Mouse (Mus musculus) MEL (cell line): ENCODE data around the gene Nip7. TPM values are rescaled to one million over a fixed set of nuclear protein-coding genes. Genes with fewer than 3 reads are reported as not detected.
A peak's percentile ranks its signal among the peaks of the same experiment; 100 is the strongest.

Experiments
- DNase-seq: peaks from one replicate; pipeline ENCODE4 v3.0.0; 2011; ENCODE audit warnings: low read depth, low spot score
- H3K27ac ChIP-seq: 2 replicates; pipeline ENCODE4 v1.5.1; 2012; ENCODE audit warnings: low read depth, mild to moderate bottlenecking, control low read depth, low read length, moderate library complexity; ENCODE audit not compliant: control insufficient read depth
- H3K27me3 ChIP-seq, 2 experiments: fragments of 150-350 bp in 1 of 2; sonication (generic) in 1 of 2; 2 replicates each; pipeline ENCODE4 v1.6.1; 2012; ENCODE audit warnings: low read length in 2 of 2, mild to moderate bottlenecking in 2 of 2, improper control_type of control experiment in 1 of 2, moderate library complexity in 1 of 2; ENCODE audit not compliant: insufficient read depth in 2 of 2, control insufficient read depth in 1 of 2
- H3K36me3 ChIP-seq, 2 experiments: 2 replicates each; pipeline ENCODE4 v1.6.1; 2012 to 2014; ENCODE audit warnings: low read length in 2 of 2, improper control_type of control experiment in 1 of 2, inconsistent platforms in 1 of 2, mild to moderate bottlenecking in 1 of 2; ENCODE audit not compliant: insufficient read depth in 2 of 2, control insufficient read depth in 1 of 2
- H3K4me1 ChIP-seq, 2 experiments: fragments of 150-350 bp in 1 of 2; sonication (generic) in 1 of 2; 2 replicates each; pipeline ENCODE4 v1.6.1; 2012; ENCODE audit warnings: low read length in 2 of 2, improper control_type of control experiment in 1 of 2, mild to moderate bottlenecking in 1 of 2; ENCODE audit not compliant: insufficient read depth in 2 of 2, control insufficient read depth in 1 of 2
- H3K4me3 ChIP-seq, 2 experiments: fragments of 150-350 bp in 1 of 2; sonication (generic) in 1 of 2; 2 replicates each; pipeline ENCODE4 v1.5.1; 2012; ENCODE audit warnings: low read depth in 2 of 2, low read length in 2 of 2, mild to moderate bottlenecking in 2 of 2, moderate library complexity in 2 of 2, control low read depth in 1 of 2, improper control_type of control experiment in 1 of 2; ENCODE audit not compliant: control insufficient read depth in 1 of 2, insufficient read depth in 1 of 2
- H3K79me2 ChIP-seq: 2 replicates; pipeline ENCODE4 v1.6.1; 2012; ENCODE audit warnings: mild to moderate bottlenecking, low read length, moderate library complexity; ENCODE audit not compliant: control insufficient read depth, poor library complexity, insufficient read depth
- H3K9ac ChIP-seq: 2 replicates; pipeline ENCODE4 v1.6.1; 2012; ENCODE audit warnings: low read depth, mild to moderate bottlenecking, control low read depth, low read length, moderate library complexity; ENCODE audit not compliant: control insufficient read depth, poor library complexity, severe bottlenecking
- H3K9me3 ChIP-seq: fragments of 150-350 bp; sonication (generic); replicated peaks from 2 replicates; pipeline ENCODE4 v1.6.1; 2012; ENCODE audit warnings: mild to moderate bottlenecking, low read length, improper control_type of control experiment, moderate library complexity; ENCODE audit not compliant: insufficient read depth
- BHLHE40 ChIP-seq: IDR thresholded peaks from 2 replicates; pipeline ENCODE4 v1.6.1; 2012; ENCODE audit warnings: low read depth, mild to moderate bottlenecking, inconsistent platforms, low read length, improper control_type of control experiment, borderline replicate concordance
- CHD2 ChIP-seq: IDR thresholded peaks from 2 replicates; pipeline ENCODE4 v1.6.1; 2011; ENCODE audit warnings: low read length, improper control_type of control experiment
- E2F4 ChIP-seq: IDR thresholded peaks from 2 replicates; pipeline ENCODE4 v1.6.1; 2011; ENCODE audit warnings: low read depth, low read length, improper control_type of control experiment, borderline replicate concordance
- ELF1 ChIP-seq: IDR thresholded peaks from 2 replicates; pipeline ENCODE4 v1.6.1; 2014; ENCODE audit warnings: low read depth, mild to moderate bottlenecking, inconsistent platforms, low read length, improper control_type of control experiment, moderate library complexity
- ETS1 ChIP-seq: IDR thresholded peaks from 2 replicates; pipeline ENCODE4 v1.6.1; 2012; ENCODE audit warnings: low read depth, mild to moderate bottlenecking, inconsistent platforms, low read length, improper control_type of control experiment, moderate library complexity
- GATA1 ChIP-seq: IDR thresholded peaks from 2 replicates; pipeline ENCODE4 v1.6.1; 2011; ENCODE audit warnings: low read depth, low read length, improper control_type of control experiment
- HCFC1 ChIP-seq: IDR thresholded peaks from 2 replicates; pipeline ENCODE4 v1.6.1; 2012; ENCODE audit warnings: low read depth, mild to moderate bottlenecking, inconsistent platforms, low read length, improper control_type of control experiment, moderate library complexity
- MAFK ChIP-seq: IDR thresholded peaks from 2 replicates; pipeline ENCODE4 v1.6.1; 2011; ENCODE audit warnings: low read depth, mild to moderate bottlenecking, low read length, improper control_type of control experiment, borderline replicate concordance
- MEF2A ChIP-seq: IDR thresholded peaks from 2 replicates; pipeline ENCODE4 v1.6.1; 2014; ENCODE audit warnings: low read depth, mild to moderate bottlenecking, inconsistent platforms, low read length, improper control_type of control experiment; ENCODE audit not compliant: poor library complexity, insufficient replicate concordance, severe bottlenecking; ENCODE audit errors: extremely low read depth
- MXI1 ChIP-seq: IDR thresholded peaks from 2 replicates; pipeline ENCODE4 v1.6.1; 2011; ENCODE audit warnings: mild to moderate bottlenecking, low read depth, low read length, improper control_type of control experiment
- MYB ChIP-seq: IDR thresholded peaks from 2 replicates; pipeline ENCODE4 v1.6.1; 2011; ENCODE audit warnings: mild to moderate bottlenecking, low read depth, low read length, improper control_type of control experiment
- MYC ChIP-seq: IDR thresholded peaks from 2 replicates; pipeline ENCODE4 v1.6.1; 2011; ENCODE audit warnings: low read depth, mild to moderate bottlenecking, low read length, improper control_type of control experiment, moderate library complexity
- NELFE ChIP-seq: IDR thresholded peaks from 2 replicates; pipeline ENCODE4 v1.6.1; 2011; ENCODE audit warnings: low read depth, low read length, improper control_type of control experiment
- NRF1 ChIP-seq: IDR thresholded peaks from 2 replicates; pipeline ENCODE4 v1.6.1; 2014; ENCODE audit warnings: low read depth, mild to moderate bottlenecking, inconsistent platforms, low read length, improper control_type of control experiment, moderate library complexity; ENCODE audit not compliant: poor library complexity, insufficient read depth, severe bottlenecking
- POLR2AphosphoS5 ChIP-seq: IDR thresholded peaks from 2 replicates; pipeline ENCODE4 v1.6.1; 2012; ENCODE audit warnings: low read depth, borderline replicate concordance, mild to moderate bottlenecking, inconsistent platforms, low read length, moderate library complexity, mixed read lengths
- RAD21 ChIP-seq: IDR thresholded peaks from 2 replicates; pipeline ENCODE4 v1.6.1; 2011; ENCODE audit warnings: mild to moderate bottlenecking, low read depth, low read length, improper control_type of control experiment
- RCOR1 ChIP-seq: IDR thresholded peaks from 2 replicates; pipeline ENCODE4 v1.6.1; 2012; ENCODE audit warnings: low read depth, mild to moderate bottlenecking, inconsistent platforms, low read length, improper control_type of control experiment
- TAL1 ChIP-seq: IDR thresholded peaks from 2 replicates; pipeline ENCODE4 v1.6.1; 2012; ENCODE audit warnings: mild to moderate bottlenecking, inconsistent platforms, low read length, moderate library complexity, mixed read lengths
- TBP ChIP-seq: IDR thresholded peaks from 2 replicates; pipeline ENCODE4 v1.8.0; 2011; ENCODE audit warnings: low read depth, low read length, improper control_type of control experiment
- TCF12 ChIP-seq: IDR thresholded peaks from 2 replicates; pipeline ENCODE4 v1.6.1; 2014; ENCODE audit warnings: low read depth, mild to moderate bottlenecking, inconsistent platforms, low read length, improper control_type of control experiment, moderate library complexity
- UBTF ChIP-seq: IDR thresholded peaks from 2 replicates; pipeline ENCODE4 v1.6.1; 2012; ENCODE audit warnings: low read depth, mild to moderate bottlenecking, inconsistent platforms, low read length, improper control_type of control experiment, moderate library complexity, borderline replicate concordance; ENCODE audit not compliant: insufficient read depth
- USF1 ChIP-seq: IDR thresholded peaks from 2 replicates; pipeline ENCODE4 v1.6.1; 2014; ENCODE audit warnings: low read depth, mild to moderate bottlenecking, inconsistent platforms, low read length, improper control_type of control experiment, moderate library complexity
- USF2 ChIP-seq, 2 experiments: IDR thresholded peaks; 2 replicates each; pipeline ENCODE4 v1.6.1; 2011 to 2012; ENCODE audit warnings: improper control_type of control experiment in 2 of 2, low read length in 2 of 2, borderline replicate concordance in 1 of 2, inconsistent platforms in 1 of 2, low read depth in 1 of 2, mild to moderate bottlenecking in 1 of 2; ENCODE audit not compliant: insufficient read depth in 1 of 2
- ZKSCAN1 ChIP-seq: IDR thresholded peaks from 2 replicates; pipeline ENCODE4 v1.6.1; 2012; ENCODE audit warnings: low read depth, mild to moderate bottlenecking, inconsistent platforms, low read length, improper control_type of control experiment, moderate library complexity
- ZMIZ1 ChIP-seq: IDR thresholded peaks from 2 replicates; pipeline ENCODE4 v1.6.1; 2012; ENCODE audit warnings: low read depth, mild to moderate bottlenecking, inconsistent platforms, low read length, improper control_type of control experiment, moderate library complexity
- polyA plus RNA-seq, 2 experiments: library from polyadenylated mRNA; stranded (reverse) in 1 of 2; unstranded in 1 of 2; fragments of >175 nt in 1 of 2; fragments of >200 nt in 1 of 2; gene quantifications; 2 replicates each; pipeline versions ENCODE4 v1.2.1 to v1.2.4; 2012; ENCODE audit warnings: low replicate concordance in 2 of 2, low read depth in 1 of 2; ENCODE audit not compliant: insufficient read length in 2 of 2, insufficient read depth in 1 of 2, missing spikeins in 1 of 2
- total RNA-seq: library from RNA; depleted of rRNA; stranded (reverse); fragments of 300-350 nt; gene quantifications from 2 replicates; pipeline ENCODE4 v1.2.3, GENCODE M21; 2012

Gene Nip7
- total and polyA plus RNA-seq, 3 experiments = 189 to 336 (median 278) TPM

- peak; percentile 69; the same call in 1 of the 2 replicates for TF ChIP-seq ZMIZ1
- no peak for TF ChIP-seq RAD21
- TF ChIP-seq HCFC1 = peak; percentile 96
- TF ChIP-seq POLR2AphosphoS5 = no peak
- TF ChIP-seq NELFE = peak; percentile 91
- TF ChIP-seq, all 39 proteins: peak for 19
Measured at GRCm38 (mm10) chr8:107056076-107056972, at the start of gene Nip7, which contains the start of gene Cog8 (continued).

- no peaks in the 10 kb centered on the region for H3K36me3 ChIP-seq
- no peak overlapping the region for H3K9ac ChIP-seq
- H3K27me3 ChIP-seq = no peaks in the 10 kb centered on the region
- DNase-seq = no peak
- no peak overlapping the region for H3K27ac ChIP-seq
- H3K4me3 ChIP-seq = no peak overlapping the region
- no peaks in the 10 kb centered on the region for H3K79me2 ChIP-seq
- H3K4me1 ChIP-seq = no peaks in the 10 kb centered on the region
- no peaks in the 10 kb centered on the region for H3K9me3 ChIP-seq
- TF ChIP-seq ETS1 (no peak), ZMIZ1 (no peak), MXI1 (no peak), UBTF (no peak), TBP (no peak), MYB (no peak)
Measured at GRCm38 (mm10) chr8:107007795-107008194, 48.9 kb upstream of the Nip7 start.

DNA sequence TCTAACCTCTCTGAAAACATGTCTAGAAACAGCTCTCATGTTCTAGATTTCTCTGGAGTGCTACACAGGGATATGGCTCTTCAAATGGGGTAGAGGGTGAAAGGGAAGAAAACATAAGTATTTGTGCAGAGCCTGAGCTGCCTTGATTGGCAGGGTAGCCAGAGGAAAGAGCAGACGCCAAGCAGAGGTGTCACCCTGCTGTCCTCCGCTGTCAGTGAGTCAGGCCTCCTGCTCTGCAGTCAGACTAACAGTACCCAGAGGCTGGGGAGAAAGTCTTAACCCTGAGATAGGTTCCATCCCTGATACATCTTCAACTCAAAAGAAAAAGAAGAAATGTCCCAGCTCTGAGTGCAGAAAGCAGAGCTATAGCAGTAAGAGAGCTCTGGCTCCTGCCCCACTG lies 44.0 kb upstream of the Nip7 start:
- H3K9ac ChIP-seq = no peak overlapping the region
- no peak overlapping the region for H3K4me3 ChIP-seq
- no peaks in the 10 kb centered on the region for H3K27me3 ChIP-seq
- no peak for DNase-seq
- H3K27ac ChIP-seq = no peak overlapping the region
- no peaks in the 10 kb centered on the region for H3K9me3 ChIP-seq
- TF ChIP-seq NRF1 (no peak), USF1 (no peak), MAFK (no peak), RCOR1 (no peak), TCF12 (no peak), GATA1 (no peak), ETS1 (no peak), USF2 (IDR thresholded peaks at IDR 0.05; ENCODE audit: borderline replicate concordance in 1 of 2, insufficient read depth in 1 of 2, low read depth in 1 of 2, low read length in 2 of 2) (no peak), E2F4 (no peak), ZKSCAN1 (no peak), MEF2A (no peak), TAL1 (no peak), HCFC1 (no peak), CHD2 (no peak), ZMIZ1 (no peak), MYC (no peak), BHLHE40 (no peak), ELF1 (no peak)
- H3K4me1 ChIP-seq = no peaks in the 10 kb centered on the region
- no peaks in the 10 kb centered on the region for H3K79me2 ChIP-seq
- H3K36me3 ChIP-seq = no peaks in the 10 kb centered on the region
